Mouse (Mus musculus) spleen, adult 2 months (tissue): ENCODE results near the gene Spata2l.

Experiments used
- CTCF ChIP-seq: fragments of 200-500 bp; IDR thresholded peaks from 2 replicates; pipeline ENCODE4 v1.5.1; 2011; ENCODE audit warnings: mild to moderate bottlenecking, inconsistent platforms; ENCODE audit not compliant: insufficient read depth, insufficient read length, insufficient replicate concordance; ENCODE audit errors: extremely low read depth
- POLR2A ChIP-seq: fragments of 200-500 bp; IDR thresholded peaks from 2 replicates; pipeline ENCODE4 v1.6.1; 2011; ENCODE audit warnings: low read depth, low read length, inconsistent platforms

DNA sequence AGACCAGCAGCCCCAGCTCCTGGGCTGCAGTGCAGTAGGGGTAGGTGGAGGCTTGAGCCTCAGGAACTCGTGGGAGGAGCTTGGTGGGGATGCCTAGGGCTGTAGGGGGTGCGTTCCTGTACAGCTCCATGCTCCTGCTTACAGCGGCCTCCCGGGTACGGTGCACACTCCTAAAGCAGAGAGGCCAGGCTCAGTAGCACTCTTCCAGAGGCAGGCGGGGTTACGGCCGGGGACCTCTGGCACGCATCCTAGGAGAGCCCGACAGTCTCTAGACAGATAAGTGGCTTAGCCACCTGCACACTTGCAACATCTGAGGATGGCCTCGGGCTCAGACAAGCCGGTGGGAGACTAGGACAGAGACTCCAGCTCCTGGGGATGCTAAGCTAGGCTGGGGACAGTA lies 9.5 kb upstream of the Spata2l start:
- TF ChIP-seq CTCF = no peak
- no peak for TF ChIP-seq POLR2A
